Mouse (Mus musculus) gastrocnemius, postnatal 10 days (tissue): ENCODE results near the gene Haao. TPM values are rescaled to one million over a fixed set of nuclear protein-coding genes. Genes with fewer than 3 reads are reported as not detected.
A peak's percentile ranks its signal among the peaks of the same experiment; 100 is the strongest.

Source experiments
- DNase-seq: peaks from one replicate; pipeline ENCODE4 v3.0.0; 2021; ENCODE audit warnings: mixed read lengths
- long read RNA-seq, 2 experiments: library from polyadenylated mRNA; stranded (forward); transcript quantifications; one replicate each; pipeline ENCODE4 v2.0.0; 2021
- total RNA-seq, 2 experiments: library from RNA; stranded (reverse); gene quantifications; 2 replicates each; pipeline ENCODE4 v1.2.3; 2021

Haao gene
- total RNA-seq = under 1 TPM in 1 of 2 experiments, not detected in 1; 0.16 TPM
- long read RNA-seq, experiment 1 = 0 reads
- long read RNA-seq, experiment 2 = 0 reads

DNA sequence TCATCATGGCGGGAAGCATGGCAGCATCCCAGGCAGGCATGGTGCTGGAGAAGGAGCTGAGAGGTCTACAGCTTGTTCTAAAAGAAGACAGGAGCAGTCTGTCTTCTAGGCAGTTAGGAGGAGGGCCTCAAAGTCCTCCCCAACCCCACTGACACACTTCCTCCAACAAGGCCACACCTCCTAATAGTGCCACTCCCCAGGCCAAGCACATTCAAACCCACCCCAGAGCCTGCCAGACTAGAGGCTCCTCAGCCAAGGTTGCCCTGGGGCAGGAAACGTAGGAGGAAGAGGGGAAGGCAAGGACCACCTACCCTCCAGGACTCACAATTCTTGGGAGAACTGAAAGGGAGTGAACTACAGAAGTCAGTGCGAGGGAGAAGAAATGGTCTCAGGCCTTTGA lies at the start of gene Haao:
Gene Haao, minus strand, starts transcription at position 149 of the 400 bp plus-strand sequence.
- DNase-seq = no peak

DNA sequence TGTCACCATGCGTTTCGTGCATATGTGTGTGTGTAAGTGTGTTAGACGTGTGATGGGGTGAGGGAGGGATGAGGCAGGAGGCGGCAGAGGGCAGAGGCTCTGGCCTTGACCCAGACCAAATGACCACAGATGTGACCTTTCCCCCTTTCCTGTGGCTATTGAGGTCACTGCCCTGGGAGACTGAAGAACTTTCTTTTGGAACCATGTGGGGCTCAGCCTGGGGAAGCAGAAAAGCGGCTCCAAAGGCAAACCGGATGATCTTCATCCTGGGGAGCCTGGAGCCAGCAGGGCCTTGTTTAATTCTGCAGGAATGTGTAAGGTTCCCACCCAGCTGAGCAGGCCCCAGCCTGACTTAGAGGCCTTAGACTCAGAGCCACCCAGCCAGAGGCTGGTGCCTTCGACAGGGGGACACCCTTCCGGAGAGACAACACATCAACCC lies 49.6 kb upstream of the Haao start:
- peak; percentile 38 for DNase-seq

DNA sequence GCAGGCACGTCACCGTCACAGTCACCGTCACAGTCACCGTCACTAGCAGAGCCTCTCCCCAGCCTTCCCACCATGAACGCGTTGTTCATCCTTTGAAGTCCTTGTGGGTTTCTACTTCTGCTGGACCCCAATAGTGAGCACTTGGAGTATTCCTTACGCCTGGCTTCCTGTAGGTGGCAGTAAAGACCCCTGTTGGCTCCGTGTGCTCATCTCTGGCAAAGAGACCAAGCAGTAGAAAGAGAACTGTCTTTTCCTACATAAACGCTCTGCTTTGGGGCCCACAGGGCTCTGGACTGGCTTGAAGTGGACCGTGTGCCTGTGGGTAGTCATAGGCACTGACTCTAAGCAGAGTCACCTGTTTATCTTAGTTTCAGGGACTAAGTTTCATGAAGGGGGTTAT lies 49.0 kb upstream of the Haao start:
- peak; percentile 41 for DNase-seq

- DNase-seq = no peak
Measured at GRCm38 (mm10) chr17:83895321-83895770, 47.6 kb upstream of the Haao start.

- no peak for DNase-seq
Measured at GRCm38 (mm10) chr17:83893134-83893533, 45.4 kb upstream of the Haao start.

- DNase-seq = no peak
Measured at GRCm38 (mm10) chr17:83891864-83892263, 44.1 kb upstream of the Haao start.

GRCm38 (mm10) chr17:83890373-83890696 lies 42.6 kb upstream of the Haao start:
- DNase-seq = no peak

DNA sequence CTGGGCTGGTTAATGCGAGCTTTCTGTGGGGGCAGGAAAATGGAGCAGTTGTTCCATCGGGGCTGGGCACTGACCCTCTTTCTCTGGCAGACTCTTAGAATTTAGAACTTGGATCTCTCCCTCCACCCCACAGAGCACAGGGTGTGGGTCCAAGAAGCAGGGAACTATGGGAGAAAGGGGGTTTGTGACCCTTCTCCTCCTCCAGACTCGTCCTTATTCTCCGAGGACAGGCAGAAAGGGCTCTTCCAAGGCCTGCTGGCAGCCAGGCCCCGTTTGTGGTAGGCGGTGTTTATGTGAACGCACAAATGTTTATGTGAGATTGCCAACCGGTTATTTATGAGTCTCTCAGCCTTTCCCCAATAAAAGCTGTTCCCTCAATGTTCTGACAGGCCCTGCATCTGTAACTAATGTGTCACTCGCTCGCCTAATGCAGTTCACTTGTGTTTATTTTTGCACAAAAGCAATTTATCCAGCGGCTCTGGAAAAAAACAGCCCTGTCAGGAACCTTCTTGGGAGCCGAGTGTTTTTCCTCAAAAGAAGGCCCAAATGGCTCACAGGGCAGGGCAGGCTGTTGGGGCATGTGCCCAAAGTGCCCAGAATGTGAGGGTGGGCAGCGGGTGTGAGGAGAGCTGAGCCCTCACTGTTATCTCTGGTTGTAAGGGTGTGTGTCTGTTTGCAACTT lies 42.1 kb upstream of the Haao start:
- DNase-seq = no peak

- no peak for DNase-seq
Measured at GRCm38 (mm10) chr17:83889329-83889690, 41.5 kb upstream of the Haao start.

DNA sequence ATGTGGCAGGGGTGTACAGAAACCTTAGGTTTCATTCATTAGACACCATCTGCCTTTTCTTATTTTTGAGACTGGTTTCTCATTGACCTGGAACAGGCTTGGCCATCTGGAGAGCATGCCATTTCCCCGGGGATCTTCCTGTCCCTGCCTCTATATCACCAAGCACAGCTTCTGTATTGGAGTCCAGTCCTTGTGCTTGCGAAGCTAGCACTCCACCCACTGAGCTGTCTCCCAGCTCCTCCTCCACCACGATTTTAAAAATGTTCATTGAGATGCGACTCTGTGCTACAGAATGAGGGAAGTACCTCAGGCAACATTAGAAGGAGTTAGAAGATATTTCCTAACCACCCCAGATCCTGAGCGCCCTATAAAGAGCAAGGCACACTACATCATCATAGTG lies 39.5 kb upstream of the Haao start:
- no peak for DNase-seq

DNA sequence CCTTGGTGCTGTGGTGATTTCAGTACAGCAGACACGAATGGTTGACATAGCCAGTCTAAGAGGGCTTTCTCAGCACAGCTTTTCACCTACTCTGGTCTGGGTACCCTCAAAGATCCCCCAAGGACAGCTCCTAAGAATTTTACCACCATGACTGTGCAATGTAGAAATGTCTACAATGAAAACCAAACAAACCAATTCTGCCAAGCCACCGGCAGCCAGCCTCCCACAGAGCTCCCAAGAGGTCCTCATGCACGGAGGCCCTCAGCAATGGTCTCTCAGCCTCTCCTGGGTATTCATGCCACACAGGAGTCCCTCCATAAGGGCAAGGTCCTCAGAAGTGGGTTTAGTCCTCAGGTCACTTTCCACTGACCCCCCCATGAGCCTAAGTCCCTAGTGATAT lies 38.6 kb upstream of the Haao start:
- DNase-seq = no peak

- DNase-seq = no peak
Measured at GRCm38 (mm10) chr17:83885750-83886149, 38.0 kb upstream of the Haao start.

- DNase-seq = no peak
Measured at GRCm38 (mm10) chr17:83885021-83885582, 37.3 kb upstream of the Haao start.

DNA sequence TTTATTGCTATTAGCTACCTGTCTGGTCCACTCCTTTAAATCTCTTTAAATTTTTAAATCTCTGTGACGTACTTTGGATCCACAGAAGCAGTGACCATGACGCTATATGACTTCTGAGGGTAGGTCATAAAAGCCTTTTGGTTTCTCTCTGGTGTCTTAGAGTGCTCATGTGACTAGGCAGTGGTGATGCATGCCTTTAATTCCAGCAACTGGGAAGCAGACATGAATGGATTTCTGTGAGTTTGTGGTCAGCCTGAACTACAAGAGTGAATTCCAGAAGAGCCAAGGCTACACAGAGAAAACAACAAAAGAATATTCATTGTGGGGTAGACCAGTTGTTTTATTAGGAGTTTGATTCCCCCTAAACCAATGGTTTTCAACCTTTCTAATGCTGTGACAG lies 35.0 kb upstream of the Haao start:
- DNase-seq = no peak

DNA sequence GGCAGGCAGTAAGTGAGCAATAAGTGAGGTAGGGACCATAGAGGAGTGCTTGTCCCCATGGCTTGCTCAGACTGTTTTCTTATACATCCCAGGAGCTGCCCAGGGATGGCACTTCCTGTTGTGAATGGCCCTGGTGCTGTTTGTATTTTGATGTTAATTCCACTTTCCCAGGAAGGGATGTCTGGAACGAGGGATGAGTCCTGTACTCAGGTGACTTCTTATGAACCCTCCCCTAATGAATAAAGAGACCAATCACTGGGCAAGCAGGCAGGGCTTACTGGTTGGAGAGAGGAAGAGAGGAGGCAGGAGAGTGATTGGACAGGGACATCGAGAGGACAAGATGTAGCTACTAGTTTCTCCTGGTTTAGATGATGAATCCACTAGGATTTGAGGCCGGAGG lies 33.3 kb upstream of the Haao start:
- no peak for DNase-seq

DNA sequence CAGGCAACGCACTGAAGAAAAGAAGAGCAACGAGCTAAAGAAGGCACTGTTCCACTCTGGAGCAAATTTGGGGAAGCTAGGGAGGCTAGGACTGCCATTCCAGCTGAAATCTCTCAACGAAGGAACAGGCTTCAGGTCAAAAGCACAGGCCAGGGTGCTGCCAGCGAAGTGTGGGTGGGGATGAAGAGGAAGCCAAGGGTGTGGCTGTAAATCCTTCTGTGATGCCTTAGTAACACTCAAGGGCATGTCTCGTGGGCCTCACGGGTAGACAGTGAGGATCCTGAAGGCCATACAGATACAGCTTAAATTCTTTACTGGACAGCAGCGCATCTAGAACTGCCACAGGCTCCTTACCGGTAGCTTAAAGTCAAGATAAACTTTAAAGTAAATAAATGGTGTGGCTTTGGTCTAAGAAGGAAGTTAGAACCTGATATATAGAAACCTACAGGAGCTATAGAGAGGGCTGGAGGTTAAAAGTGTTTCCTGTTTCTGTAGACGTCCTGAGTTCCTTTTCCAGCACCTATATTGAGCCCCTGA lies 32.5 kb upstream of the Haao start:
- DNase-seq = no peak

GRCm38 (mm10) chr17:83879631-83880030 lies 31.9 kb upstream of the Haao start:
- DNase-seq = no peak

DNA sequence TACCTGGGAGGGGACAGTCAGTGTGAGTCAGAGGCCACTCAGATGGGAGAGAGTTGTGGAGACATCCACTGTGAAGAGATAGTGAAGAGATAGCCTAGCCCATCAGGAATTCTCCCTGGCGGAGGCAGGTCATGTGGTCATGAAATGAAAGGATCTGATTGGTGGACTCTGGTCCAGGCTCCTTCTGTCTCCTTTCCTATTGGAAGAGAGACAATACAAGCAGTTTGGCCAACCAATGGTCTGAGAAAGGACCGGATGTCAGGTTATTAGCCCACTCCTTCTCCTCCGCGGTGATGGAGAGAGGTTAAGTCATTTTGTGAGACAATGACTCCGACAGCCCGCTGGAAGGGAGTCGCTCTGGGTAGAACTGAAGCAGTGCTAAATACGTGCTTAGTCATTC lies 26.8 kb upstream of the Haao start:
- no peak for DNase-seq

GRCm38 (mm10) chr17:83873363-83874141 lies 25.8 kb upstream of the Haao start:
- peak; percentile 54 for DNase-seq

- peak; percentile 87 for DNase-seq
Measured at GRCm38 (mm10) chr17:83872806-83873348, 25.1 kb upstream of the Haao start.

GRCm38 (mm10) chr17:83871354-83871753 lies 23.6 kb upstream of the Haao start:
- no peak for DNase-seq

GRCm38 (mm10) chr17:83870385-83870784 lies 22.6 kb upstream of the Haao start:
- no peak for DNase-seq

- DNase-seq = peak; percentile 42
Measured at GRCm38 (mm10) chr17:83866582-83866981, 18.8 kb upstream of the Haao start.
